In the genomic region with DNA sequence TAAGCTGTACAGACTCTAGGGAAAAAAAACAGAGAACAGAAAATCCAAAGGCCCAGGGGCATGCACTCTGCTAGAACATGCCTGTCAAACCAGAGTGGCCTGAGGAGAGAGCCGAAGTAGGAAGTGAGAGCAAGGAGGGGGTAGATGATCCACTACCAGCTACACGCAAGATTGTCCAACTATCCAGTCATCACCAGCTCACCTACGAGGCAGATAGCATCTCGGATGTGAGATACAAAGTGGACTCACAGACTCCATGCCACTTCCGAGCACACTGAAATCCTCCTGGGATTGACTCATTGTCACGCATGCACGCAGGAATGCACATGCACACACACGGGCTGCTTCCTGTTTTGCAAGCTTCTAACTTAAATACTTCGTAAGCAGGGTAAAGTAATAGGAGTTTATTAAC, we compare ENCODE assay signal across 13 mouse cellular contexts. TPM values are rescaled to one million over a fixed set of nuclear protein-coding genes. Genes with fewer than 3 reads are reported as not detected.
DNase-seq lines count a peak whose midpoint lies in the region; ATAC-seq and TF ChIP-seq lines count a peak whose summit lies in the region.
"Had no signal": no experiment of that assay in that cellular context is flagged by ENCODE, and none has a peak within 500 bp of the region (broad histone marks: within the 10 kb centered on the region; RNA-seq: fewer than 3 reads in every experiment).

No protein-coding gene starts in this region.

- ATAC-seq in kidney, postnatal 0 days (replicated peaks; ENCODE audit: low FRiP score, low read depth), result no peak
- ATAC-seq in kidney, embryonic 14.5 days (ENCODE audit: low FRiP score, low TSS enrichment), result no peak
- ATAC-seq: intestine, embryonic 15.5 days had no signal

- no peak overlapping the region for H3K9ac ChIP-seq in kidney, postnatal 0 days (ENCODE audit: low read depth, low read length)
- H3K9ac ChIP-seq in kidney, embryonic 14.5 days (ENCODE audit: low read depth, low read length), result no peak overlapping the region
- H3K9ac ChIP-seq: forebrain, embryonic 12.5 days; heart, embryonic 13.5 days; intestine, embryonic 15.5 days had no signal

- no peaks in the 10 kb centered on the region for H3K9me3 ChIP-seq in kidney, postnatal 0 days (replicated peaks; ENCODE audit: low read length)
- H3K9me3 ChIP-seq in kidney, embryonic 14.5 days (ENCODE audit: control insufficient read depth, low read length), result no peaks in the 10 kb centered on the region
- H3K9me3 ChIP-seq: forebrain, embryonic 12.5 days; heart, embryonic 13.5 days; intestine, embryonic 15.5 days had no signal

- DNase-seq in kidney, postnatal 0 days (ENCODE audit: low spot score), result no peak
- DNase-seq in A20 (ENCODE audit: low read depth, low spot score) (peak; percentile 89), NIH3T3 (ENCODE audit: low read depth) (peak; percentile 59)
- no peak for DNase-seq in thymus, postnatal 36 days
- DNase-seq in adrenal gland, postnatal 36 days, result no peak
- DNase-seq in gastrocnemius, adult 2 months, result no peak

- H3K4me2 ChIP-seq in kidney, postnatal 0 days (ENCODE audit: low read length), result no peak overlapping the region
- no peak overlapping the region for H3K4me2 ChIP-seq in kidney, embryonic 14.5 days (replicated peaks; ENCODE audit: low read depth, low read length)
- H3K4me2 ChIP-seq: forebrain, embryonic 12.5 days; heart, embryonic 13.5 days; intestine, embryonic 15.5 days had no signal

- no peak overlapping the region for H3K4me3 ChIP-seq in kidney, postnatal 0 days (replicated peaks; ENCODE audit: low read depth, low read length)
- no peak overlapping the region for H3K4me3 ChIP-seq in kidney, embryonic 14.5 days (ENCODE audit: low read length)
- H3K4me3 ChIP-seq in macrophage (ENCODE audit: inconsistent target), result peak overlapping the region; percentile 23
- H3K4me3 ChIP-seq in gastrocnemius, adult 2 months, result no peak overlapping the region
- H3K4me3 ChIP-seq: forebrain, embryonic 12.5 days; heart, embryonic 13.5 days; intestine, embryonic 15.5 days had no signal

- WGBS in kidney, postnatal 0 days, result 56% methylated on average over 9 of the region's 9 CpGs
- 67% methylated on average over 9 of the region's 9 CpGs for WGBS in kidney, embryonic 14.5 days
- WGBS in macrophage (ENCODE audit: missing documents), result 5% methylated on average over 9 of the region's 9 CpGs

- intact Hi-C loops in gastrocnemius, adult 2 months (cut with DNase I), result no loop called here

- H3K4me1 ChIP-seq in kidney, postnatal 0 days (replicated peaks; ENCODE audit: insufficient read depth, low read length), result peaks cover 4% of the 10 kb centered on the region; the same call in 1 of the 2 replicates
- H3K4me1 ChIP-seq in kidney, embryonic 14.5 days (ENCODE audit: control insufficient read depth, insufficient read depth, low read length), result no peaks in the 10 kb centered on the region
- H3K4me1 ChIP-seq: forebrain, embryonic 12.5 days; heart, embryonic 13.5 days; intestine, embryonic 15.5 days had no signal

- H3K27ac ChIP-seq in kidney, postnatal 0 days, result peak overlapping the region; percentile 1; the same call in 1 of the 2 replicates
- no peak overlapping the region for H3K27ac ChIP-seq in kidney, embryonic 14.5 days (ENCODE audit: low read depth, low read length)
- H3K27ac ChIP-seq in macrophage, result peak overlapping the region; percentile 78
- no peak overlapping the region for H3K27ac ChIP-seq in gastrocnemius, adult 2 months
- H3K27ac ChIP-seq: forebrain, embryonic 12.5 days; heart, embryonic 13.5 days; intestine, embryonic 15.5 days had no signal

- no peak for TF ChIP-seq CTCF in kidney, postnatal 0 days (IDR thresholded peaks at IDR 0.05; ENCODE audit: low read depth)
- no peak for TF ChIP-seq CTCF in gastrocnemius, adult 2 months (IDR thresholded peaks at IDR 0.05)

- peaks cover 33% of the 10 kb centered on the region; the same call in 1 of the 2 replicates for H3K79me2 ChIP-seq in macrophage (ENCODE audit: inconsistent target)

- no peaks in the 10 kb centered on the region for H3K27me3 ChIP-seq in kidney, postnatal 0 days (ENCODE audit: insufficient read depth, low read length)
- H3K27me3 ChIP-seq in kidney, embryonic 14.5 days (ENCODE audit: control insufficient read depth, insufficient read depth, low read length), result no peaks in the 10 kb centered on the region
- H3K27me3 ChIP-seq: forebrain, embryonic 12.5 days; heart, embryonic 13.5 days; intestine, embryonic 15.5 days had no signal

- H3K36me3 ChIP-seq in kidney, postnatal 0 days (ENCODE audit: insufficient read depth, low read length), result no peaks in the 10 kb centered on the region
- no peaks in the 10 kb centered on the region for H3K36me3 ChIP-seq in kidney, embryonic 14.5 days (ENCODE audit: control insufficient read depth, insufficient read depth, low read length)
- no peaks in the 10 kb centered on the region for H3K36me3 ChIP-seq in macrophage (ENCODE audit: inconsistent target)
- H3K36me3 ChIP-seq: forebrain, embryonic 12.5 days; heart, embryonic 13.5 days; intestine, embryonic 15.5 days had no signal

RNA-seq across cellular contexts. Expression of a gene that starts 10.6 kb away (rescaled TPM):
- 27.5 and 27.6 TPM in 2 replicates for polyA plus RNA-seq in kidney, postnatal 0 days (2015; fragmentation: Nextera tagmentation; extraction: Ambion mirVana)
- 18.5 and 20.7 TPM in 2 replicates for polyA plus RNA-seq in kidney, embryonic 14.5 days (2014; fragmentation: Nextera tagmentation; extraction: Ambion mirVana)
- total RNA-seq in macrophage (2018; cell fraction: chromatin; rRNA removed), result 10 to 100 TPM in 2 of 26 experiments, 1 to 10 TPM in 22, under 1 TPM in 2; 0.78 to 14.2 (median 6.4) TPM
- 1 to 10 TPM; 1.7 to 8.2 (median 4.7) TPM for total RNA-seq in macrophage (2018; cell fraction: cytosol; rRNA removed)
- 10 to 100 TPM in 1 of 26 experiments, 1 to 10 TPM in 25; 1.1 to 11.3 (median 2.9) TPM for total RNA-seq in macrophage (2018; cell fraction: nucleus; rRNA removed)
- polyA plus RNA-seq in macrophage (2018), result 7.6 to 10.3 TPM (median 7.7 TPM) in 3 replicates
- total RNA-seq in adrenal gland, postnatal 36 days (2021), result 1 to 10 TPM; 1.7 to 2.1 TPM
- 1 to 10 TPM; 1.5 to 1.7 TPM for total RNA-seq in gastrocnemius, adult 2 months (2021)

RNA-seq across cellular contexts. Expression of a gene that starts 15.9 kb away (rescaled TPM):
- not detected in 2 replicates for polyA plus RNA-seq in kidney, postnatal 0 days (2015; fragmentation: Nextera tagmentation; extraction: Ambion mirVana)
- polyA plus RNA-seq in kidney, embryonic 14.5 days (2014; fragmentation: Nextera tagmentation; extraction: Ambion mirVana), result not detected in 2 replicates
- not detected for total RNA-seq in macrophage (2018; cell fraction: chromatin; rRNA removed)
- total RNA-seq in macrophage (2018; cell fraction: cytosol; rRNA removed), result not detected
- total RNA-seq in macrophage (2018; cell fraction: nucleus; rRNA removed), result not detected
- not detected in 3 replicates for polyA plus RNA-seq in macrophage (2018)
- total RNA-seq in adrenal gland, postnatal 36 days (2021), result not detected
- not detected for total RNA-seq in gastrocnemius, adult 2 months (2021)
- total RNA-seq: layer of hippocampus, postnatal 25 days had no signal
- polyA plus RNA-seq: cortical plate, adult 2 months; forebrain, embryonic 12.5 days; heart, embryonic 13.5 days; intestine, embryonic 15.5 days had no signal

RNA-seq across cellular contexts. Expression of a gene that starts 20.1 kb away (rescaled TPM):
- polyA plus RNA-seq in kidney, postnatal 0 days (2015; fragmentation: Nextera tagmentation; extraction: Ambion mirVana), result 35.3 and 37.8 TPM in 2 replicates
- 57.0 and 59.1 TPM in 2 replicates for polyA plus RNA-seq in kidney, embryonic 14.5 days (2014; fragmentation: Nextera tagmentation; extraction: Ambion mirVana)
- total RNA-seq in macrophage (2018; cell fraction: chromatin; rRNA removed), result 10 to 100 TPM; 10.4 to 68.9 (median 41.4) TPM
- 10 to 100 TPM; 23.1 to 39.7 (median 31.7) TPM for total RNA-seq in macrophage (2018; cell fraction: cytosol; rRNA removed)
- 10 to 100 TPM; 11.1 to 78.2 (median 37.6) TPM for total RNA-seq in macrophage (2018; cell fraction: nucleus; rRNA removed)
- 22.5 to 32.0 TPM (median 24.4 TPM) in 3 replicates for polyA plus RNA-seq in macrophage (2018)
- 10 to 100 TPM; 12.0 to 12.2 TPM for total RNA-seq in adrenal gland, postnatal 36 days (2021)
- total RNA-seq in gastrocnemius, adult 2 months (2021), result 1 to 10 TPM; 8.6 to 9.2 TPM

Comparison
In these comparisons a context has a peak if more than half of its experiments do, and no peak if none do; other contexts are left out.
1. H3K27ac ChIP-seq: peak in kidney, postnatal 0 days (single experiment) and macrophage (single experiment); none in kidney, embryonic 14.5 days (single experiment) and gastrocnemius, adult 2 months (single experiment).
2. DNase-seq: peak in A20 (single experiment) and NIH3T3 (single experiment); none in kidney, postnatal 0 days (single experiment), thymus, postnatal 36 days (0 of 2), adrenal gland, postnatal 36 days (0 of 2) and gastrocnemius, adult 2 months (single experiment).